Mouse (Mus musculus): ENCODE results near the gene Tff3.

DNA sequence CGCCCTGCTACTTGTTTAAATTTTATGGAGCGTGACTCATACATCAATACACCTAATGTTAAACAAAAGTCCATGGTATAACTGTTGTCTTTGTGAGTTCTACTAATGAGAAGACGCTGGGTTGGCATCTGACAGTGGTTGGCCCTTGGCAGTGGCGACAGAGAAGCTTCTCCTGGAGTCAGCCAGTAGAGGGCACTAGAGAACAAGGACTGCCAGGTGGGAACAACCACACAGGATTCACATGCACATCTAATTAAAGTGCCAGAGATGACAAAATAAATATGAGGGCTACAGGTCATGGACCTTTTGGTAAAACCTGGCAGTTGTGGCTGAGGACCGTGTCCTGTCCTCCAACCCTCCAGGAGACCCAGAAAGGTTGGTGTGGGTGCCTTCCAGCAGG lies 9.0 kb upstream of the Tff3 start:
- no peak for TF ChIP-seq POLR2A (IDR thresholded peaks at IDR 0.05; ENCODE audit: borderline replicate concordance, extremely low read depth, insufficient read depth, insufficient read length, poor library complexity, severe bottlenecking)
- TF ChIP-seq CTCF (IDR thresholded peaks at IDR 0.05; ENCODE audit: borderline replicate concordance, extremely low read depth, insufficient read depth, insufficient read length): peak; percentile 83
